Mouse (Mus musculus): ENCODE measurements around the gene Tnfrsf4.

Gene Tnfrsf4

DNA sequence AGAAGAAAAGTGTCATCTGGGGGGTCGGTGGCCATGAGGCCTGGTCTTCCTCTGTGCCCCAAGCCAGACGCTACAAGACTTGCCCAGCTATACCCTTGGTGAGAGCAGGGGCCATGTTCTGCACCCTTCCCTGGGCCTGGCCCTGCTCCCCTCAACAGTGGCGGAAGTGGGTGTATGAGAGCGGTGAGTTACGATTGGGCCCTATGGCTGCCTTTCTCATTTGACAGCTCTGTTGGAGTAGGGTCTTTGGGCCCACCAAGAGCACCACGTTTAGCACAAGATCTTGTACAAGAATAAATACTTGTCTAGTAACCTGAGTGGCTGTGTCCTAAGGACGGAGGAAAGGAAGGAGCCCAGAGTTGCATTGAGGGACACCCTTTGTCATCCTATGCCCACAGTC lies 14.9 kb downstream of the Tnfrsf4 start:
- DNase-seq (ENCODE audit: low spot score) = no peak

DNA sequence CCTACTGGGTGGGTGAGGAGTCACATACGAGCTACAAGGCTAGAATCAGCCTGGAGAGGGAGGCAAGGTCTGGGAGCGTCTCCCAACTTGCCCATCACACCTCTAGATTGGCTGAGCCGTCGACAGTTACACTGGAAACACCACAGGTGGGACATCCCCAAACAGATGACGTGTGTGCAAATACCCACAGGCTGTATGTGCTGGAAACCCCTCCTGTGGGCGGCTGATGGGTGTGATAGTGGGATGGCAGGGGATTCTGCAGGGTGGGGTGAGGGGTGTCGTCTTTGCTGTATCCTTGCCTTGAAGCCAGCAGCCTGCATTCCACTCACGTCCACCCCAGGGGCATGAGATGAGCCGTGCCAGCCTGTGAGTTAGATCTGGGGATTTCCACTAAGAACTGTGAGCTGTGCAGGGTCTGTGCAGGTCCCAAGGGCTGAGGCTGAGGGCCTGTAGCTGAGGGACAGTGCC lies 17.0 kb downstream of the Tnfrsf4 start:
- DNase-seq (ENCODE audit: low spot score) = peak; percentile 40

DNA sequence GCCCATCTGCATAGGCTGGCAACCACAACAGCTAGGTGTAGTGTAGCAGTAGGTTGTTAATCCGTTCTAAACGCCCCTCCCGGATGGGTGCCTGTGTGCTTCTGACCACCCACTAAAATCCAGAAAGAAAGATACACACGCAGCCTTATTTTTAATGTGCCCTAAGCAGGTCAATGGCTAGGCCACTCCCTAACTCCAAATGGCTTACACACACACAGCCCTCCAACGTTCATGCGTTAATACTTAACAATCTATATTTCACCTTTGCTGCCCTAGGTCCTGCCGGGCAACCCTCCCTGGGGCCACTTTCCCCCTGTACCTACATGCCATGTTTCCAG lies 17.6 kb downstream of the Tnfrsf4 start:
- DNase-seq (ENCODE audit: low spot score) = no peak

DNA sequence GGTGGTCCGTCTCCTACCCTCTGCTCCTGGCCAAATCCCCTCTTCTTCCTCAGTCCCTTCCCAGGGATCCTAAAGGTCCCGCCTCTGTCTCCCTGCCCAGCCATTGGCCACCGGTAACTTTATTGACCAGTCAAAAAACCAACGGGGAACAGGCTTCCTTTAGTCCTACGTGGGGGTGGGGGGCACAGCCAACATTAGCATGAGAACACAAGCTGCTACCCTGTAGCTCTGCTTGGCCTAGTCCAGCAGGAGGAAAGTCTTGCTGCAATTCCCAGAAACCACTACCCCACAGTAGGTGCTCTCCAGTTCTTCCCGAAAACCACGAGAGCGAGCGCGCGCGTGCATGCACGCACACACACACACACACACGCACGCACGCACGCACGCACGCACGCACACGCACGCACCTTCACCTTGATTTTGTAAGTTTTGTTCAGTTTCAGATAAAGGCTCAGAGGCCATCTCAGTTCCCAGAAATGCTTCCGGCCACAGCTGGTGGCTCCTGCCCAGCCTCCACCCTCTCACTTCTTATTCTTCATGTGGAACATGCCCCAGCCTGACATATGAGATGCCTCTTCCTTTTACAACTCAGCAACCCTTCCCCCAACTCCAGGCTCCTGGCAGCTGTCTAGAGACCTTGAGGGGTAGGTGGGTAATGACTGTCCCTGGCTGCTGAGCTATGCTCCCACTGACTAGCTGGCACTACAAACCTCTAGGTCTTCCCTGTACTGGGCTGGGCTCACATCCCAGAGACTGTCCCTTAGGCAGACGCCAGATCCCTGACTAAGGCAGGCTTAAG lies 18.1 kb downstream of the Tnfrsf4 start:
- peak; percentile 83 for DNase-seq (ENCODE audit: low spot score)

DNA sequence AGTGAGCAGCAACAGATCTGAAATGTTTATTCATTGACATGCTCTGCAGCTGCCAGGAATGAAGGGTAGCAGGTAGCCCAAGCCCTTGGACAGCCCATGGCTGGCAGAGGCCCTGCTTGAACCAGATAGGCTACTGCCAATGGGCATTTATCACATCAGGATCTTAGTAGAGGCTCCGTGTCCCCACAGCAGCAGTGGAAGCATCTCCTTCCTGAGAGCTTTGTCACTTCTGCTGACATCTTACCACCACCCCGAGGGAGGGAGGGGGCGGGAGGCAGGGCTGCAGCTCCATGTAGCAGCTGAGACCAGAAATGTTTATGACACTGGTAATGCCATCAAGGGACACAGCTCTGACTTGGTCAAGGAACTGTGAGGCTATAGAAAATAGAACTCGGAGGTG lies 19.2 kb downstream of the Tnfrsf4 start:
- DNase-seq (ENCODE audit: low spot score) = peak; percentile 42

DNA sequence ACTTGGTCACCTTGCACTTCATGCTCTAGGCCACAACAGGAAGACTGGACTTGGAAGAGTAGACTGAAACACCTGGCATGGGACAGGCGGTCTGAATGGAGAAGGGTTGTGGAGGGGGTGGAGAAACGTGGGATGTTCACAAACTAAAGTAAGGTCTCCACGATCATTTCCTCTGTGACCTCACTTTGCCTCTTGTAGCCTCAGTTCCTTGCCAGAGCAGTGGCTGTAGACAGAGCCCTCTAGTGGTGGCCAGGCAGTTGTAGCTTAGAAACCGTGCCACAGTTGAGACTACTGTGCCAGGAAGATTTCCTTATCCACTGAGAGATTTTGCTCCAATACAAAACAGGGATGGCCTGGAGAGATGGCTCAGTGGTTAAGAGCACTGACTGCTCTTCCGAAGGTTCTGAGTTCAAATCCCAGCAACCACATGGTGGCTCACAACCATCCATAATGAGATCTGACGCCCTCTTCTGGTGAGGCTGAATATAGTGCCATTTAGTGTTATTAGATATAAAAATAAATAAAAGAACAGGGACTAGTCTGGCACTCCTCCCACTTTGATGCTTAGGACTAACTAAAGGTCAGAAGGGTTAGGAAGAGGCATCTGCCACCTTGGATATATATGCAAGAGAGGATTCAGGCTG lies 20.0 kb downstream of the Tnfrsf4 start:
- DNase-seq (ENCODE audit: low spot score) = peak; percentile 49

DNA sequence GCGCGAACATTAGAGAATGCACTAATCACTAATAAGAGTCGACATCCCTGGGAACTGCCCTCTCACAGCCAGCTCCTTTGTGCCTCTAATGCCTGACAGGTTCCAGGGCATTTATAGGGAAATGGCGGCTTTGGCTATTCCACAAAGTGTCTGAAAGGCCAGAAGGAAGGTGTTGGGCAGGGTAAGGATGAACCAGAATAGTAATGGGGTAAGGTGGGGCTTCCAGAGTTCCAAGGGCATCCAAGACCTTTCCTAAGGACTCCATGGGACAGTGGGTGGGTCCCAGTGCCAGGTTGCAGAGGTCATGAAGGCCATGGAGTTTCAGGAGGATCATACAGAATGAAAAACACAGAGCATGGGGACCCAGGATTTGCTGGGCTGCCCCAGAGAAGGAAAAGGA lies 20.7 kb downstream of the Tnfrsf4 start:
- no peak for DNase-seq (ENCODE audit: low spot score)

DNA sequence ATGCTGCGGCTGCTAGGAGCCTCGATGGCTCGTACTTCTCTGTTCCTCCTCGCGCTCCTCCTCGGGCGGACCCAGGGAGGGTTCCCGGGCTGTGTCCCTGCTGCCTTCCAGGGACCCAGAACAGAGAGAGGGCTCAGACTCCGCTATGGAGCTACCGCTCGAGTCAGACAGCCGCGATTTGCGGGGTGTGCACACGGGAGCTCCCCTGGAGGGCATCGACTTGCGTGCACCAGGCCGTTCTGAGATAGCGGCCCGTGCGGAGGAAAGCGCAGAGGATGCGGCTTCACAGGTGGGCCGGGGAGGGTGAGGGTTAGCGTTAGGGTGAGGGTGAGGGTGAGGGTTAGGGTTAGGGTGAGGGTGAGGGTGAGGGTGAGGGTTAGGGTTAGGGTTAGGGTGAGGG lies 21.3 kb downstream of the Tnfrsf4 start:
- peak; percentile 52 for DNase-seq (ENCODE audit: low spot score)

DNA sequence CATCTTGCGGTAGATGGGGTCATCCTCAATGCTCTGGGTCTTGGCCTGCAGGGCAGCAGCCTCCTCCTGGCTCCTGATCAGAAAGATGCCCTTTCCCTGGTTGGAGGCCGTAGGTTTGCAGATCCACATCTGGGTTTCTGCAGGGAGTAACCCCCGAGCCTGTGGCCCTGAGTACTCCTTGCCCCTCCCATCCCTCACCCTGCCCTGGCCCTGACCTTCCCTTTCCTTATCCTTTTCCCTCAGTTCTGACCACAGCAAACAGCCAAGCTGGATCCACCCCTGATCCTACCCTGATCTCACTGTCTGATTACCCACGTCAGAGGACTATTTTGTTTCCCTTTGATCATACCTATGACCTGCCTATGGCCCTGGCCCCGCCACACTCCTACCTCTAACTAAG lies 31.1 kb downstream of the Tnfrsf4 start:
- DNase-seq (ENCODE audit: low spot score) = no peak

DNA sequence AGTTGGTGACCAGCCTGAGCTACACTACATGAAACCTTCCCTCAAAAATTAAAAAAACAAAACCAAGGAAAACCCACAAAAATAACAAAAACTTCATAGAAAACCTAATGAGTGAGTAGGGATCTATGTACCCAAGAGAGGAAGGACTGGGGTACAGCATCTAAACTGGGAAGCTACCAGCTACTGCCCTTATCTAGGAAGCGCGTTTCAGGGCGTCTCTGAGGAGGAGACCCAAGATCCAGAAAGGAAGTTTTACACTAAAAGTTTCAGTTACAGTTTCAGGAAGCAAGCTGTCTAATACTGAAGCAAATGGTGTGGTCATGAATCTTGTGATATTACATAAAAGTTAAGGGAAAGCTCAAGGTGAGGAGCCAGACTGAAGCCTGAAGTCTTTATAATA lies 36.1 kb downstream of the Tnfrsf4 start:
- no peak for DNase-seq (ENCODE audit: low spot score)

DNA sequence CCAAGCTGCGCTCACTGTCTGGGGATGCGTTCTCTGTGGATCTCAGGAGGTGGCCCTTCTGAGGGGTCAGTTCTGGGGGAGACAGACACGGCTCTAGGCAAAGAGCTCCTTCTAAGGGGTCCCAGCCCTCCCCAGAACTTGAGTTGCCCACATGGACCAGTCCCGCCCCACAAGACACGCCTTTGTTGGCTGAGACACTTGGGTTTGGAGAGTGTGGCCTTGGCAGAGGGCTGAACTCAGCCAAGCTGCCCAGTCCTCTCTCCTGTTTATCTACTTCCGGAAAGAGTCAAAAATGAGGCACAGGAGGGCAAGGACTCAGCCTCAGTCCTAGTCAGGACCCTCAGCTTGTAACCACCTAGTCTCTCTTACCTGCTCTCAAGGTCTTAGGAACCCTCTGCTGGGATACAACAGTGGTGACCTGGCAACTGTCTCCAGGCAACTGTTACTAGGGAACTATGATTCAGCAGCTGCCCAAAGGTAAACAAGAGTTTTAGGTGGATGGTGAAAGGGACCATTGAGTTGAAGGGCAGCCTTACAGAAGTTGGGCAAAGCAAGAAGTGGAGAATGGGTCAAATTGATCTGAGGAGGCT lies 36.8 kb downstream of the Tnfrsf4 start:
- DNase-seq (ENCODE audit: low spot score) = no peak

DNA sequence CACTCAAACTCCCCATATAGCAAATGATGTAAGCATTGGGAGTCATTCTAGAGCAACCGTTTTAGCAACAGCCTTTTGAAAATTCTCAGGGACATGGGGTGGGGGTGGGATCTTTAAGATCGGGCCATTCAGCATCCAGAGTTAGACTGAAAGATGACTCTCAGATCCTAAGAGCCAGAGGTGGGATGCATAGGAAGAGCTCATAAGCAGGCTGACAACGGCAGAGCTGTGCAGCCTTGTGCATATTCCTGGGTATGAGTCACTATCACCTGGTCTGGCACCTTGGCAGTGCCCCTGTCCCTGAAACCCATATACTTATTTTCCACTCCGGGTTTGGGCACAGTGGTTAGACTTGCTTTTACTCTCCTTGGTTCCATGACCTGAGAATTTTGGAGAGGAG lies 39.5 kb downstream of the Tnfrsf4 start:
- DNase-seq (ENCODE audit: low spot score) = no peak

DNA sequence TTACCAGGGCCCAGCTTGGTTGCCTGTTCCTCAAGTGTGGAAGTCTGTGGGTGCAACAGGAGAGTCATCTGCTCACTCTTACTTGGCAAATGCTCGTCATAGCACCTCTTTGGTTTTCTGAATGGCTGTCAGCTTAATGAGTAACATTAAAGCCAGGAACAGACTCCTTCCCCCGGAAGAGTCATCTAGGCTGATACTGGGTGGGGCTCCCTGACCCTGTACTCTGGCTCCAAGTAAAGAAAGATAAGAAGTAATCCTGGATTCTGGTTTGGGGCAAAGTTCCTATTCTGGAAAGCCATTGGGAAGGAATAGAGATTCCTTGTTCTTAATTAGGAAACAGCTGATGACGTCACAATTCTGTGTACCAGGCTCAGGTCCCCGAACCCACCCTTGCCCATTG lies 40.5 kb downstream of the Tnfrsf4 start:
- no peak for DNase-seq (ENCODE audit: low spot score)

DNA sequence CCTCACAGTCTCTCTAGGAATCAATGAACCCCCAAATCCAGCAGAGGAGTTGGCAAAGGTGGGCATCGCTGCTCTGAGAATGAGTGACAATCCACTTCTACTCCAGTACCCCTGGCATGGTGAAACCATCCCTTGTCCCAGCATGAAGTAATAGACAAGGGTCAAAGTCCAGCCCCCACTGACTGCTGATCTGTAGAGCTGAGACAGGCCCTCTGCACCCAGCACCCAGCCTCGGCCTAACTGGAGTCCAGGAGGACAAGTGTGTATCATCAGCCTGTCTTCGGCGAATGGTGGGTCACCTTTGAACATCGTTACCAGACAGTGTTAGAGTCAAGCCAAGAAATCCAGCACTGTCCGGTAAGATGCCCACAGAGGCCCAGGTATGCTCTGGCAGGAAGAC lies 41.0 kb downstream of the Tnfrsf4 start:
- DNase-seq (ENCODE audit: low spot score) = no peak

DNA sequence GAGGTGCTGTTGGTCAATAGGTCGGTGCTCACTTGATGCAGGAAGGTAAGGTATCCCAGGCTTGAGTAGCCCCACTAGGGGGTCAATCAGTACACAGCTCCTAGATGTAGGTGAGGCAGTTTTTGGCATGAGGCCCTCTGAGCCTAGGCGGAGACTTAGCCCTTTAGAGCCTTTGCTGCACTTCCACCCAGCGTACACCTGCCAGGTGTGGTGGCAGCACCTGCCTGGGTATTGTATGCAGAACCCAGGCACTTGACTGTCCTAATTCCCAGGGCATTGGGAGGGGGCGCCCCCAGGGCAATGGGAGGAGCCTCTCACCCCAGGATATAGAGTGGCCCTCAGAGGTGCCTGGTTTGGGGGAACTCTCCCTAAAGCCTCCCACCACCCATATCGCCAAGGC lies 41.5 kb downstream of the Tnfrsf4 start:
- DNase-seq (ENCODE audit: low spot score) = no peak

DNA sequence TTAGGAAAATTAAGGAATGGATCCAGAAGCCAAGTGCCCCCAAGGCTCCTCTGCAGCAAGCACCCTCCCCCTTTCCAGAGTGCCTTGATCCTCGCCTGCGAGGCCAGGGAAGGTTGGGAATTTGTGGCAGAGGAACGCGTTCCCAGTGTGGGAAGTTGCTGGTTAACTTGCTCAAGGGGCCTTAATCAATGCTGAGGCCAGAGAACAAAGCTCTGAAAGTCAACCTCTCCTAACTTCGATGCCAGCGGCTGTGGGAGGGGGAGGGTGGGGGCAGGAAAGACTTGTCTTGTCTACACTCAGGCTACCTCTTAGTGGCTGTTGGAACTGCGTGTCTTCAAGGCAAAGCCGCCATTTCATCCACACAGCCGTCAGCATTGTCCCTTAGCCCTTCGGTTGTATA lies 44.1 kb downstream of the Tnfrsf4 start:
- no peak for DNase-seq (ENCODE audit: low spot score)

DNA sequence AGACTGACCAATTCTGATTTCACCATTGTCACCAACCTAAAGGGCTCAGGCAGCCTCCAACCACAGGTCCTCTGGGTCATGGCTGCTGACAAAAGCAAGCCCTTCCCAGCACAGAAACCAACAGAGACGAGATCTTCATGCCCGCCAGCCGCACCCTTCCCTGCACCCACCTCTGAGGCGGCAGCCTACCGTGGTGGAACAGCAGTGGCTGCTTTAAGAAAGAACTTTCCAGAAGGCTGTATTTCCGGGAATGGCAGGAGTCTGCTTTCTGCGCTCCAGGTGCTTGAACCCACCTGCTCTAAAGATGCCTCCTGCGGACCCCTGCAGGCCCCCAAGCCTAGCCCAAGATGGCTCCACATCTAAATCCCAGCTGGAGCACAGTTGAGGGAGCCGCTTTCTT lies 45.2 kb downstream of the Tnfrsf4 start:
- DNase-seq (ENCODE audit: low spot score) = no peak

DNA sequence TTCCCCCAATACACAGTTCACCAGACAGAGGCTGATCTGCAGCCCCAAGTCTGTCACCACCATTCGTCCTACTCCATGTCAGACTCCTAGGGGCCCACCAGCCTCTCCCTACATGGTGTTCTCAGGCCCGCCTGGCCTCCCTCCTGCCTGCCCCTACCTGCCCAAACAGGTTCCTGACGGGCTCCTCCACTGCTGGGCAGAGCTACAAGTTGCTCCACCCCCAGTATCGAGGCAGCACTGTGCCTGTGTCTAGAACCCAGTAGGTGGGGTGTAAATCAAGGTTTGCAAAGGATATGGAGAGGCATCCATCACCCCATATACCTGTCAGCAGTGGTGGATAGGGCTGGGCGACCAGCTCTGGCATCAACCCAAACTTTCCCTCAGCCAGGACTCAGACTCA lies 45.6 kb downstream of the Tnfrsf4 start, which contains the start of gene Ttll10:
Gene Ttll10, minus strand, starts transcription at position 154 of the 400 bp plus-strand sequence.
- no peak for DNase-seq (ENCODE audit: low spot score)

DNA sequence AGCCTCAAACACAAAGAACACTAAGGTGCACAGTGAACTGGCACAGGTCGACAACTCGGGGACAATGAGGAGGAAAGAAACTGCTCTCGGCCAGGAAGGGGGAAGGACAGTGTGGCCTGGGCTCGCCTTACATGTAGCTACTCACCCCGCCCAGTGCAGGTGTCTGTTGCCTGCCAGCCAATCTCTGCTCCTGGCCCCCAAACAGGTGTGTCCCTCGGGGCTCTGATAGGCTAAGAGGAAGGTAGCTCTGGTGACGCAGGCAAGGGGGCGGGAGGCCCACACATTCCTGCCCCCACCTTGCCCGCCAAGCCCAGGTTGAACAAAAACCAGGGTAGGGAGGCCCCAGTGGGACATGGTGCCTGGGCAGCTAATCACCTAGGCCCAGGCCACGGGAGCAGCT lies 46.1 kb downstream of the Tnfrsf4 start:
- DNase-seq (ENCODE audit: low spot score) = no peak

DNA sequence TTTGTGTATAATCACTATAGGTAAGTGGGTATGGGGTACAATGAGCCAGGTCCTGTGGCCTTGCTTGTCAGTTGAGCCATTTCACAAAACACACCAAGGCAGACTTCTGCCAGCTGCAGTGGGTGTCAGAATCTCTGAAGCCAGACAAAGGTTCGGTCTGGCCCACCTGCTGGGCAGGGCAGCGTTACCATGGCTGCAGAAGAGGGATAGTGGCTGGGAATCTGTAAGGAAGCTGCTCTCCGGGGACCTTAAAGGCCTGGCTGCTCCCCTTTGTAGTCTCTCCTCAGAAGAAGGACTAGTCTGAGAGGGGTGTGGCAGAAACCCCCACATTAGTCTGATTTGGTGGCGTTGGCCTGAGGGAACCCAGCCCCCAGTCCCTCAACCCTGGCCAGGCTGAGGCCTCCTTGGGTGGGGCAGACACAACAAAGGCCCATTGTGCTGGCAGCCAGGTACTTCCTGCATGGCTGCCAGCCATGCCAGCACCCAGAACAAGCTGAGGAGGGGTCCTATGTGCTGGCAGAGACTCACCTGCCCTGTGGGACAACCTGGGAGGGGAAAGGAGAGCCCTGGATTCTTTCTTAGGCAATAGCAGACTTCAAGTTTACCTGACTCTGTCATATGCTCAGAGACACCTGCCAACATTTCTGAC lies 50.3 kb downstream of the Tnfrsf4 start:
- no peak for DNase-seq (ENCODE audit: low spot score)

DNA sequence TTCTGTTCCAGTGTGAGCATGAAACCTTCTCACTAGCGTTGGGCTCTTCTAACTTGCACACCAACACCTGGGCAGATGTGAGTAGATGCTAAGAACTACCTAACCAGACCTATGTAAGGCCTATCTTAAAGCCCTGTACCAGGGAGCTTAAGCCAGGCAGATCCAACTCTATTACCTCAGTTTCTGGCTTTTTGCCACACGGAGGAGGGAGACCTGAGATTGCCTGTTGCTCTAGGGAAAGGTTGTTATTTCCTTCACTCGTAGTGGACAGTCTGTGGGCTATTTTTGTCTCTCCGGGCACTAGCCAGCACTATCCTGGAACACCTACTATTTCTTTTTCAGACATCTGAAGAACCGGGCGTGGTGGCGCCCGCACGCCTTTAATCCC lies 50.9 kb downstream of the Tnfrsf4 start:
- DNase-seq (ENCODE audit: low spot score) = no peak

DNA sequence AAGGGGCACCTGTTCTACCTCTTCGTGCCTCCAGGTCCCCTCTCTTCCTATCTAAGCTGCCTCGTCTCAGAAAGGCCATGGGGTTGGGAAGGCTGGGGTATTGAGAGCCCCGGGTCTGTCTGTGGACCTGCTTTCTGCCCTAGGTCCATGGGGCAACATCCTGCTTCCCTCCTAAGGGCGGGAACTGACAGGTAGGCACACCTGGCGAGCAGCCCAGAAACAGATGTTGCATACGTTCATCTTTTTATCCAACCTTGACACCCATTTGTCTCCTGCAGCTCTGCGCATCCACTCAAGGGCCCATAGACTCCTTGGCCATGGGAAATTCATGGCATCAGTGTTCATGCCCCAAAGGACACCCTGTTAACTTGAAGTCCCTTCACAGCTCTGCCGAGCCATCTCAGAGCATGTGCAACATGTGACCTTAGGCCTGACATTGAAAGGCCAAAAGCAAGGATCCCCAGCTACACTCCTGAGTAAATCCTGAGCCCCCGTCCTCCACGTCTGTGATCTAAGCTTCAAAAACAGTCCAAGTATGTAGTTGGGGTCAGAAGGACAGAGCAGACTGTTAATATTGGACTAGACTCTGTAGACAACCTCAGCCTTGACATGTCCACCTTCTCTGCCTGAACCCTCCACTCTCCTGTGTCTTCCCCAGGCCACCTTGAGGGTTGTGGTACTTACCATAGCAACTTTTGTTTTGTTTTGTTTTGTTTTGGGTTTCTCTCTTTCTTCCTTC lies 51.7 kb downstream of the Tnfrsf4 start:
- no peak for DNase-seq (ENCODE audit: low spot score)

Data from testis, postnatal 10 days (tissue).